Mouse (Mus musculus): ENCODE measurements around the gene Maml3.

DNA sequence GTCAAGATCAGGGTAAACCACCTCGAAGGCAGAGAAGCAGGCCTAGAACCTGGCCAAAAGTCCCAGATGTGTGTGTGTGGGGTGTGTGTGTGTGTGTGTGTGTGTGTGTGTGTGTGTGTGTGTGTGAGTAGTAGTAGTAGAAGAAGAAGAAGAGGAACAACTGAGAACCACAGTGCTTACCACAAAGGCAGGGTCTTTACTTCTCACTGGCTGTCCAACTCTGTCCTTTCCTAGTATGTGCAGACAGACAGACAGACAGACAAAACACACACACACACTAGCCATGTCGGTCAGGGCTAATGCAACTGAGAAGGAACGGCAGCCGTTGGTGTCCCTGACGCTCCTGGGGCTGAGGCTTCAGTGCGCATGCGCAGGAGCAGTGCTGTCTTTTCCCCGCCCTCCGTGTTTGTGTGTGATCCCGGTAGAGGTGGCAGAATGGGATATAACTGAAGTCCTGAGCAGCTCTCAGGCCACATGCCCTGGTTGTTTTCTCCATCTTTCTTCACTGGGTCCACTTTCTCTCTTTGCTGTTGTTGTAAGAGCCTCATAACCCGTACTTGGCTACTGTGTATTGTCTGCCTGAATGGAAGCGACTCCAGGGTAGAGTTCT lies 308.6 kb downstream of the Maml3 start:
- no peak for TF ChIP-seq CTCF (IDR thresholded peaks at IDR 0.05; ENCODE audit: insufficient read depth, low read depth, low read length)
- peak; percentile 32; the same call in 1 of the 2 replicates for TF ChIP-seq POLR2A (IDR thresholded peaks at IDR 0.05; ENCODE audit: insufficient read depth, low read depth, low read length)

Data from olfactory bulb, adult 2 months (tissue).